Mouse (Mus musculus) megakaryocyte progenitor cell, adult 5-6 weeks (primary cell): ENCODE measurements around the gene Limk1. TPM values are rescaled to one million over a fixed set of nuclear protein-coding genes. Genes with fewer than 3 reads are reported as not detected.
"Not testable (repeated sequence)": the region's sequence is repeated elsewhere in the genome, so short reads cannot be mapped to it uniquely, and the experiment has no call there.

Experiments used
- ATAC-seq: replicated peaks from 2 replicates; pipeline ENCODE4 v1.8.0; 2016; ENCODE audit warnings: mild to moderate bottlenecking, moderate TSS enrichment, inconsistent platforms; ENCODE audit not compliant: poor library complexity
- total RNA-seq, 2 experiments: library from RNA; stranded (forward) in 1 of 2; stranded (reverse) in 1 of 2; fragments of 157-497, 149-512 nt in 1 of 2; fragments of 200-1000 nt in 1 of 2; gene quantifications; 2 replicates each; pipeline versions ENCODE4 v1.2.3 to v1.2.4; 2015 to 2017

Limk1 gene
- total RNA-seq, 2 experiments from 2014 or later, result 11.5 to 14.1 TPM

DNA sequence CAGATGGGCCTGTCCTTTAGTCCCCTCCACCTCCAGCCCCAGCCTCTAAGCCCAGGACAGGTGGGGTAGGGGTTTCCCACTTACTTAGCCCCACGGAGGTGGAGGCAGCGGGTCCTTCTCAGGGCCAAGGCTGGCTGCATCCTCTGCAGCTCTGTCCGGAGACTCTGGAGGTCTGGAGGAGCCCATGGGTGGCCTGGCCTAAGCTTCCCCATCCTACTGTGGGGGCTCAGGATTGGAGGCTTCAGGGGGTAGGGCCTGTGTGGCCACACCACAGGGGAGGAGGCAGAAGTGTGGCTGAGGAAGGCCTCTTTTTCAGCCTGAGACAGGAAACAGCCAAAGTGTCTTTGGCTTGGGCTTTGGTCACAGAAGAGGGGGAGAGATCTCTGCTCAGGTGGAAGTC, 10.4 kb downstream of the Limk1 start:
- peak; percentile 82 for ATAC-seq

- ATAC-seq, result no peak
Observed at GRCm38 (mm10) chr5:134677491-134677890, 10.9 kb downstream of the Limk1 start.

DNA sequence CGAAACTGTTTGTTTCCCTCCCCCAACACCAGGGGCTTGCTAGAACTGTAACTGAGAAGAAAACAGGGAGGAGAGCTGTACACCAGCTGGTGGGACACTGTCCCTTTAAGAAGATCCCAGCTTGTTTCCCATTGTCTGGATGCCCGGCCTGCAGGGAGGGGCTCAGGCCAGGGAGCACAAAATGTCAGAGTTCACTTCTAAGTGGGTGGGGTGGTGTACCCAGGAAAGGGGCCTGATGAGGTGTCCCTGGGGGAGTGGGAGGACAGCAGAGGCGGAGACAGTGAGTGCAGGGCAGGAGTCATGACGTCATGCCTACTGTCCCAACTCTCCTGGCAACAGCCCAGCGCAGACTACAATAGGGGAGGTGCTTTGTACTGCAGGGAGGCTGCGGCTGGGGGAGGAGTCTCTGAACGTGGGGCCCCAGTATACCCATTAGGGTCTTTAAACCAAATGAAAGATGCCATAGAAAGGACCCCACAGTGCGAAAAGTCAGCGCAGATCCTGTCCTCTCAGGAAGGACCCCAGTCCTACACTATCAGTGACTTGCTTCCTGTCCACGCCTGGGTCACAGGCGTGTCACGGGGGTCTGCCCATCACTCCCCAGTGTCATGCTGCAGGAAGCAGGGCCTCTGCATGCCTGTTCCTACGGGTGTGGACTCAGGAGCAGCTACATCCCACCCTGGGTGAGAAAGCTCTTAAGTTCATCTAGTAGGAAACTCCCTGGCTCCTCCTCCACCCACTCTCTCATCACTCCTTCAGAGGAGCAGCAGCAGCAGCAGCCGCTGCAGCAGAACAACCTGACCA, 12.2 kb downstream of the Limk1 start:
- ATAC-seq, result peak; percentile 77

GRCm38 (mm10) chr5:134674977-134675376, 13.4 kb downstream of the Limk1 start:
- ATAC-seq, result no peak

DNA sequence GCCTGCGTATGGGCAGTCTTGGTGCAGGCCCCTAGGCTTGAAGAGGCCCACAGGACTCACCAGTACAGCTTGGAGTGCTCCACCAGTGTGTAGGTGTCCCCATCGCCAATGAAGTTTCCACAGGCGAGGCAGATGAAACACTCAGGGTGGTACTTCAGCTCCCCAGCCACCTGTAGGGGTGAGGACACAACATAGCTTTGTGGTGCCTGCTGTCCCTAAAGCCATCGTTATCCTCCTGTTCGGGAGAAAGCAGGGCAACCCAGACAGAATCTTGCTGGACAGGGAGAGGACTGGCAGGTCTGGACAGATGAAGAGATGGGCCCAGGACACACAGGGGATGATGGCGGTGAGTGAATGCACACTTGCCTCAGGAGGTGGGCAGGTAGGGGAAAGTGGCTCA, 15.8 kb downstream of the Limk1 start:
- ATAC-seq, result no peak

- ATAC-seq, result no peak
Observed at GRCm38 (mm10) chr5:134672198-134672516, 16.2 kb downstream of the Limk1 start.

- ATAC-seq, result no peak
Observed at GRCm38 (mm10) chr5:134671335-134672197, 16.8 kb downstream of the Limk1 start.

DNA sequence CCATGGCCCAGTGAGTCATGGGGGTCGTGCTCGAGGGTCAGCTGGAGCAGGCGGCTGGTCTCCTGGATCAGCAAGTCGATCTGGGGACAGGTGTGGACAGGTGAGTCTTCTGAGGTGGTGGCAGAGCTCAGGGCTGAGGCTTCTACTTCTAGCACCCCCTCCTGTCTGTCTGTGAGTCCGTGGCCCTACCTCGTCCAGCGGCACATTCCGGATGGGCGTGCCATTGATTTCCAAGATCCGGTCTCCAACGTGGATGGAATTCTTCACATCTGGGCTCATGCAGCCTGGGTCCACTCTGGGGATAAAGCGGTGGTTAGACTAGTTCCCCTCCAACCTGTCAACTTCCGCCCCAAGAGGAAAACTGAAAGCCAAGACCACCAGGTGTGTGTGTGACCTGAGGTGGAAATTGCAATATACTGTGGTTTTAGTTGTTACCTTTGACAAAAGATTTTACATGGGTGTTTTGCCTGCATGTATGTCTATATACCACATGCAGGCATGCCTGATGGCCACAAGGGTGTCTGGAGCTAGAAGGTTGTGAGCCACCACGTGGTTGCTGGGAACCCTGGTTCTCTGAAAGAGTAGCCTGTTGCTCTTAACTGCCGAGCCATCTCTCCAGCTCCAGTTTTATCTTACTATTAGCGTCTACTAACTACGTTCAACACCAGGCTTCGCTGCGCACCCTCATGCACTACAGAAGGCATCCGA, 19.2 kb downstream of the Limk1 start:
- peak; percentile 34; the same call in 1 of the 2 replicates for ATAC-seq

DNA sequence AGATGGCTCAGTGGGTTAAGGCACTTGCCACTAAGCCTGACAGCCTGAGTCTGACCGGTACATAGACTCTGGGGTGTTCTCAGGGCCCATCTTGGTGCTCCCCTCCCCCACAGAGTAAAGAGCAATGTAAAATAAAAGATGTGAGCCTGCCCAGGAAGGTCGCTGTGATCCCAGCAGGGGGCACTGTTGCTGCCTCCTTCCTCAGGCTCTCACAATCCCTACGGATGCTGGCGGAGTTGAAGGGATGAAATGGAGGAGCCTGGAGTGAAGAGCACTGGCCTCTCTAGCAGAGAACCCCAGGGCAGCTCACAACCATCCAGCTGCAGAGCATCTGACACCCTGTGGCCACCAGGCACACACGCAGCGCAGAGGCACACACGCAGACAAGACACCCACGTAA, 19.9 kb downstream of the Limk1 start:
- ATAC-seq, result 0 out of 2 replicates have a peak, but pooled peaks have one; percentile 31

DNA sequence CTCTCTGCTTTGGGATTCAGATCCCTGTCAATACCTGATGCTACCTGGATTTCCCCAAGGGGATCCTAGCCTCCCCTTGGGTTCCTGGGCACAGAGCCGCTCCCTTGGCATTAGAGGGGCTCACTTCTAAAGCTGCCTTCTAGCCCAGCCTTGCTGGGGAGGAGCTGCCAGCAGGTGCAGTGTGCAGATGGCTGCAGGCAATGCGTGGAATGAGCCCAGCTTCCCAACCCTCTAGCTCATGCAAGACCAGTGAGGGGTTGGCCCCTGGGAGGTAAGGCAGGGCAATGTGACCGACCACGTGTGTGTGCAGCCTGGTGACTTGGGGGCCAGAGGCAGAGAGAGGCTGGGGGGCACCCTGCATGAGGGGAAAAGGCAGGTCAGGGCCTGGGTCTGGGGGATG, 31.7 kb downstream of the Limk1 start:
- ATAC-seq, result no peak

DNA sequence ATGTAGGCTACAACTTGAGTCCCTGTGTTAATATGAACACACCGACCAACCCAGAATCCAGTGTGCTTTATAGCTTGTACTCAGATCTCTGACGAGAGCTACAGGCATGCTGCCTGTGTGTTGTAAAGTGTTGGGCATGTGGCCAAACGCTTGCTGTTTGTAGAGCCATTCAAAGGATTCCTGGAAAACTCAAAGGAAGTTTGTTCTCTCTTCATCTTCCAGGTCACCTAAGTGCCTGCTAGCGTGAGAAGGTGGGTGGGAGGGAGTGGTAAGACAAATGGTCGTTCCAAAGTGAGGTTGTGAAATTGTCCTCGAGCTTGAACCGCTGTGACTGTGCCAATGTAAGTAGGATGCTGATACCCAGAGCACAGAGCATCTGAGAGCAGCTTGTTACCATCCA, 36.4 kb downstream of the Limk1 start:
- no peak for ATAC-seq

DNA sequence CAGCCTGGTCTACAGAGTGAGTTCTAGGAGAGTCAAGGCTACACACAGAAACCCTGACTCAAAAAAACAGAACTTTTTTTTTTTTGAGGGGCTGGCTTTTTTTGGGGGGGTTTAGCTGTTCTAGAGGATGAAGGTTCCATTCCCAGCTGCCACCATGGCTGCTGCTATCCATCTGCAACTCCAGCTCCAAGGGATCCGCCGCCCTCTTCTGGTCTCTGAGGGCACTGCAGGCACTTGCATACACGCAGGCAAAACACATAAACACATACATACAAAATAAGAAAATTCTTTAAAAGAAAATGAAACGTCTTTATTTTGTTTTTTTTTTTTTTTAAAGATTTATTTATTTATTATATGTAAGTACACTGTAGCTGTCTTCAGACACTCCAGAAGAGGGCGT, 37.5 kb downstream of the Limk1 start:
- ATAC-seq, result peak; percentile 97

GRCm38 (mm10) chr5:134648976-134649375, 39.4 kb downstream of the Limk1 start:
- not testable (repeated sequence) for ATAC-seq

GRCm38 (mm10) chr5:134647394-134647793, 41.0 kb downstream of the Limk1 start:
- no peak for ATAC-seq

- ATAC-seq, result no peak
Observed at GRCm38 (mm10) chr5:134646461-134646860, 41.9 kb downstream of the Limk1 start.

DNA sequence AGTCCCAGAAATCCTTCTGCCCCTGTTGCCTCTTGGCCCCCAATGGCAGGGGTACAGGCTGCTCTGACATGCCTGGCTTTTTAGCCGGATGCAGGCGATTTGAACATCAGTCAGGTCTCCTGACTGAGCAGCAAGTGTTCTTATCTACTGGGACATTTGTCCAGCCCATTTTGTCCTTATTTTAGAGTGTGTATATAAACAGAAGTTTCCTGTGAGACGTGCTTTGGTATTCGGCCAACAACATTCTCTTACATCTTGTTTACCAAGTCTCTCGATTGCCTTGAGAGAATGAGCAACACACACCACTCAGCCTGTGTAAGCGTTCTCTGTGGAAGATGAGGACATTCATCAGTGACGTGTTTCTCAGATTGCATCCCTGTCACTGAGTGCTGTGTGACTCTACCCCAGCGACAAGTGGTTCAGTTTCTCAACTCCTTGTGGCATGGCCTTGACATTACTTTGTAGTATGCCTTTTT, 43.7 kb downstream of the Limk1 start:
- no peak for ATAC-seq

- ATAC-seq, result no peak
Observed at GRCm38 (mm10) chr5:134644121-134644520, 44.3 kb downstream of the Limk1 start.

- ATAC-seq, result no peak
Observed at GRCm38 (mm10) chr5:134640371-134640770, 48.0 kb downstream of the Limk1 start.

GRCm38 (mm10) chr5:134639269-134639682, 49.1 kb downstream of the Limk1 start, which contains the start of gene Eif4h:
Gene Eif4h, minus strand, starts transcription at chr5:134639490.
- peak; percentile 89 for ATAC-seq

DNA sequence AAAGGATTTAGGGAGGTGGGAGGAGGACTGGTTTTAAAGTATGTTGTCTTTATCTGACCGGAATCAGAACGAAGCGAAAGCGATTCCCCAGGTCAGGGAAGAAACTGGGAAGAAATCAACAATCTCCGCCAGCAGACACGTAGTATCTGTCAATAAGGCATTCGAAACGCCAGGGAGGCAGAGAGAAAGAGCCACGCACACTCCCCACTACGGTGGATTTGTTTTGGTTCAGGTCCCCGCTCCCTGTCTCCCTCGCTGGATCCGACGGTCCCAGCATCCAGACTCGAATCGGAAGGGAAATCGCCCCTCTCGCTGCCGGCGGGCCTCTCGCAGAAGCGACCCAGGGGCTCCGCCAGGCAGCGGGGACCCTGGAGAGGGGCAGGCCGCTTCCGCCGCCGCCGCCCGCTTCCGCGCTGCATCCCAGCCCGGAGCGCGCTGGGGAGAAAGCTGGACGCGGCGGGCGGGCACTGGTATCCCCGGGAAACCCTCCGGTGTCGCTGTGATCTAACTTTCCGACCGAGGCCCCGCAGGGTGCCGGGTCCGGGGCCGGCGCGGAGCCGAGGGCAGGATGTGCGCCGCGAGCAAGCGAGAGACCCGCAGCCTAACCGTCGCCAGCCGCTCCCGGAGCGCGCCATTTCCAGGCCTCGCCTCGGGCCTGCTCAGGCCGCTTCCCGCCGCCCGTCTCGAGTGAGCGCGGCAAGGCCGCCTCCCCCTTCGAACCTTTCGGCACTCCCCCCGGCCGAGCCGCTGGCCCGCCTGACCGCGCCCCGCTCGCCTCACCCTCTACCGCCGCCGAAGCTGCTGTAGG, 49.7 kb downstream of the Limk1 start:
- peak; percentile 7; the same call in 1 of the 2 replicates for ATAC-seq
